Mouse (Mus musculus) midbrain, embryonic 11.5 days (tissue): ENCODE results near the gene Esrp2. TPM values are rescaled to one million over a fixed set of nuclear protein-coding genes. Genes with fewer than 3 reads are reported as not detected.

Source experiments
- ATAC-seq: fragments of 200-750 bp; cut with Nextera tagmentation; 2 replicates; pipeline ENCODE4 v1.8.0; 2017; ENCODE audit warnings: moderate TSS enrichment, moderate library complexity; ENCODE audit not compliant: low FRiP score
- DNase-seq: peaks from one replicate; pipeline ENCODE4 v3.0.0; 2015; ENCODE audit warnings: low spot score; ENCODE audit errors: missing footprints
- H3K27ac ChIP-seq: fragments of 300-500 bp; sonication (generic); 2 replicates; pipeline ENCODE4 v1.5.1; 2014; ENCODE audit warnings: low read depth, low read length
- H3K27me3 ChIP-seq: fragments of 300-500 bp; sonication (generic); 2 replicates; pipeline ENCODE4 v1.6.1; 2014; ENCODE audit warnings: mild to moderate bottlenecking, low read length, moderate library complexity, mixed read lengths; ENCODE audit not compliant: control insufficient read depth, insufficient read depth
- H3K36me3 ChIP-seq: fragments of 300-500 bp; sonication (generic); 2 replicates; pipeline ENCODE4 v1.6.1; 2014; ENCODE audit warnings: mild to moderate bottlenecking, low read length, moderate library complexity, mixed read lengths; ENCODE audit not compliant: control insufficient read depth, insufficient read depth
- H3K4me1 ChIP-seq: fragments of 300-500 bp; sonication (generic); 2 replicates; pipeline ENCODE4 v1.6.1; 2014; ENCODE audit warnings: low read length; ENCODE audit not compliant: control insufficient read depth, insufficient read depth
- H3K4me2 ChIP-seq: fragments of 300-500 bp; sonication (generic); 2 replicates; pipeline ENCODE4 v1.6.1; 2014; ENCODE audit warnings: mild to moderate bottlenecking, moderate library complexity
- H3K4me3 ChIP-seq: fragments of 300-500 bp; sonication (generic); 2 replicates; pipeline ENCODE4 v1.5.1; 2014; ENCODE audit warnings: low read depth, low read length
- H3K9ac ChIP-seq: fragments of 300-500 bp; sonication (generic); 2 replicates; pipeline ENCODE4 v1.6.1; 2014; ENCODE audit warnings: low read length
- H3K9me3 ChIP-seq: fragments of 300-500 bp; sonication (generic); 2 replicates; pipeline ENCODE4 v1.6.1; 2016; ENCODE audit warnings: low read length; ENCODE audit not compliant: control insufficient read depth
- WGBS: fragments of 180-500 bp; shearing (Covaris S2); extraction: QIAGEN DNeasy Blood & Tissue Kit; methylation state at CpG from one replicate; pipeline ENCODE4 v1.1.7; 2014; 5-methylcytosine and 5-hydroxymethylcytosine counted together
- polyA plus RNA-seq: library from polyadenylated mRNA; unstranded; fragments of >200 nt; fragmentation: Nextera tagmentation; extraction: Ambion mirVana; gene quantifications from 2 replicates; pipeline ENCODE4 v1.2.1, GENCODE M21; 2014

Esrp2 gene
- polyA plus RNA-seq, 1 experiment from 2014 or later: 0.89 TPM

DNA sequence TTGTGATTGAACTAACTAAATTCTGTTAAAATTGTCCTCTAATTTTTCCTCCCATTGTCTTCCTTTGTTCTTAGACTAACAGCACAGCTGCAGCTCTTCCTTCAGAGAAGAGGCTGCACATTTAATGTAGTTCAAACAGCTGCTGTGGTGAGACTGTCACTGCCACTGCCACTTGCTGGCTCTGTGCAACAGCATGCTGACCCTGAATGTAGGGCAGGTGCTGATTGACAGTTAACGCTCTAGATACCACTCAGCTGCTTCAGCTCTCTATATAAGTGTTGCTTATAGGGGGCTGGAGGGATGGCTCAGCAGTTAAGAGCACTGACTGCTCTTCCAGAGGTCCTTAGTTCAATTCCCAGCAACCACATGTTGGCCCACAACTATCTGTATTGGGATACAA, 24.3 kb downstream of the Esrp2 start:
- Histone ChIP-seq H3K27me3 (no peaks in the 10 kb centered on the region), H3K27ac (no peak overlapping the region), H3K36me3 (peaks cover 9% of the 10 kb centered on the region), H3K4me3 (no peak overlapping the region), H3K9ac (no peak overlapping the region), H3K4me2 (no peak overlapping the region), H3K9me3 (no peaks in the 10 kb centered on the region), H3K4me1 (no peaks in the 10 kb centered on the region)
- no peak for DNase-seq
- ATAC-seq: no peak
- WGBS: 96% methylated on average over 1 of the region's 1 CpGs

DNA sequence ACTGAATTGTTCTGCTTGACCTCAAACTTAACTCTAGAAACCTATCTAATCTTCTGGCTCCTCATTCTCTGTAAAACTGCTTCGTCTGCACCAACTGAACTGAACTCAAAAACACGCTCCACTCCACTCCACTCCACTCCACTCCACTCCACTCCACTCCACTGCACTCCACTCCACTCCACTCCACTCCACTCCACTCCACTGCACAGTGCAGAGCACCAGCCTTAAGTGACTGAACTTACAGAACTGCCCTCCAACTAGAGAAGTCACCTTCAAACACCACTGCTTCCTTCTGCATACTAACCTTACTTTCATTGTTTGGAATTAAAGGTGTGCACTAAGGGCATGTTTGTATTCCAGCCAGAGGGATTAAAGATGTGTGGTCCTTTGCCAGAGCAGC, 24.7 kb downstream of the Esrp2 start:
- Histone ChIP-seq H3K36me3 (peaks cover 9% of the 10 kb centered on the region), H3K27me3 (no peaks in the 10 kb centered on the region), H3K4me2 (no peak overlapping the region), H3K27ac (no peak overlapping the region), H3K9ac (no peak overlapping the region), H3K4me3 (no peak overlapping the region), H3K9me3 (no peaks in the 10 kb centered on the region), H3K4me1 (no peaks in the 10 kb centered on the region)
- no peak for DNase-seq
- 91% methylated on average over 2 of the region's 2 CpGs for WGBS
- no peak for ATAC-seq

DNA sequence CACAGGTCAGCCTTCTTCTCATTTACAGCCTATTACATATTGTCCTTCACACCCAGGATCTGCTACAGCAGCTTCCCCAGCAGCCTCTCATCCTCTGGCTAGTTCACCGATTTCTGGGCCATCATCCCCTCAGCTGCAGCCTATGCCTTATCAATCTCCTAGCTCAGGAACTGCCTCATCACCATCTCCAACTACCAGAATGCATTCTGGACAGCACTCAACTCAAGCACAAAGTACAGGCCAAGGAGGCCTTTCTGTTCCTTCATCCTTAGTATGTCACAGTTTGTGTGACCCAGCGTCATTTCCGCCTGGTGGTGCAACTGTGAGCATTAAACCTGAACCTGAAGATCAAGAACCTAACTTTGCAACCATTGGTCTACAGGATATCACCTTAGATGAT, 28.0 kb downstream of the Esrp2 start:
- DNase-seq: no peak
- H3K27ac ChIP-seq: no peak overlapping the region
- H3K4me1 ChIP-seq: no peaks in the 10 kb centered on the region
- H3K9me3 ChIP-seq: no peaks in the 10 kb centered on the region
- H3K4me3 ChIP-seq: no peak overlapping the region
- no peak for ATAC-seq
- H3K9ac ChIP-seq: no peak overlapping the region
- 96% methylated on average over 3 of the region's 3 CpGs for WGBS
- peaks cover 8% of the 10 kb centered on the region for H3K36me3 ChIP-seq
- H3K27me3 ChIP-seq: no peaks in the 10 kb centered on the region
- no peak overlapping the region for H3K4me2 ChIP-seq

DNA sequence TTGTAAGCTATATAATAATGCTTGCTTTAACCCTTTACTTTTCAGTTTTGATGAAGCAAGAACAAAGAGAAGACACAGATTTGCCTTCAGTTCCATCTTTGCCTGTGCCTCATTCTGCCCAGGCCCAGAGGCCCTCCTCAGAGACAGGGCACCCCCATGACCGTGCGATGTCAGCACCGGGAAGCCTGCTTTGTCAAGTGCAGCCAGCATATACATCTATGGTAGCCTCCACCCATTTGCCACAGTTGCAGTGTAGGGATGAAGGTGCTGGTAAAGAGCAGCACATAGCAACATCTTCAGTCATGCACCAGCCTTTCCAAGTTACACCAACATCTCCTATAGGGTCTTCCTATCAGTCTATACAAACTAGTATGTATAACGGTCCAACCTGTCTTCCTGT, 28.7 kb downstream of the Esrp2 start:
- H3K9me3 ChIP-seq: no peaks in the 10 kb centered on the region
- H3K36me3 ChIP-seq: peaks cover 8% of the 10 kb centered on the region
- H3K4me2 ChIP-seq: no peak overlapping the region
- whole genome bisulfite sequencing: 96% methylated on average over 4 of the region's 4 CpGs
- H3K9ac ChIP-seq: no peak overlapping the region
- no peak overlapping the region for H3K27ac ChIP-seq
- ATAC-seq (no peak), DNase-seq (no peak)
- H3K4me3 ChIP-seq: no peak overlapping the region
- no peaks in the 10 kb centered on the region for H3K27me3 ChIP-seq
- H3K4me1 ChIP-seq: no peaks in the 10 kb centered on the region

DNA sequence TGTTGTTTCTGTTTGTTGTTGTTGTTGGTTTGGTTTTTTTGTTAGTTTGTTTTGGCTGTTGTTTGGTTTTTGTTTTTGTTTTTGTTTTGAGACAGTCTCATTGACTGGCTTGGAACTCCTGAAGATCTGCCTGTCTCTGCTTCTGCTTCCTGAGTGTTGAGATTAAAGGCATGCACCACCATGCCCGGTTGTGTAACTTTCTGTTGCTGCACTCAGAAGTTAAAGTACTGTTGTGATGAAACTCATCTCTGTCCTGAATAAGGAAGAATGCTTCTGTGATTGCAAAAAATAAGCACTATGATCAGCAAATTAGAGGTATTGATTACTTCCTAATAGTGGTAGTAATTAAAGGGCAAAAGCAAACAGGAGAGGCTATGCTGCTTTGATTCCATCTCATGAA, 30.6 kb downstream of the Esrp2 start:
- H3K27ac ChIP-seq: no peak overlapping the region
- no peaks in the 10 kb centered on the region for H3K9me3 ChIP-seq
- no peak overlapping the region for H3K4me2 ChIP-seq
- peaks cover 8% of the 10 kb centered on the region for H3K36me3 ChIP-seq
- ATAC-seq (no peak), DNase-seq (no peak)
- H3K4me1 ChIP-seq: no peaks in the 10 kb centered on the region
- WGBS: 77% methylated on average over 1 of the region's 1 CpGs
- no peaks in the 10 kb centered on the region for H3K27me3 ChIP-seq
- no peak overlapping the region for H3K4me3 ChIP-seq
- no peak overlapping the region for H3K9ac ChIP-seq

DNA sequence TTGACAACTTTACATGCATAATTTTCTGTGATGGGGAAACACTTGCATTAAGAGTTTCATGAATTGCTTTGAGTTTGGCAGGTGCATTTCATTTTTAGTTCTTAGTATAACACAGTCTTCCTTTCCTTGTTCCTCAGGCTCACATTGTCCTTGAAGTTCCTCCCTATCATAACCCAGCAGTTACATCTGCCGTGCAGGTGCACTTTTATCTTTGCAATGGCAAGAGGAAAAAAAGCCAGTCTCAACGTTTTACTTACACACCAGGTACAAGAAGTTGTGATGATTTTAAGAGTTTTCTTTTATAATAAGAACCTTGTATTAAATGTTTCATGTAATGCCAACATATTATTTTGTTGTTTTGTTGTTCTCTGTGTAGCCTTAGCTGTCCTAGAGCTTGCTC, 32.9 kb downstream of the Esrp2 start:
- H3K27ac ChIP-seq: no peak overlapping the region
- no peak overlapping the region for H3K4me2 ChIP-seq
- no peaks in the 10 kb centered on the region for H3K27me3 ChIP-seq
- ATAC-seq (no peak), DNase-seq (no peak)
- WGBS: 89% methylated on average over 2 of the region's 2 CpGs
- H3K4me1 ChIP-seq: no peaks in the 10 kb centered on the region
- no peaks in the 10 kb centered on the region for H3K9me3 ChIP-seq
- no peak overlapping the region for H3K4me3 ChIP-seq
- H3K9ac ChIP-seq: no peak overlapping the region
- H3K36me3 ChIP-seq: peaks cover 10% of the 10 kb centered on the region

DNA sequence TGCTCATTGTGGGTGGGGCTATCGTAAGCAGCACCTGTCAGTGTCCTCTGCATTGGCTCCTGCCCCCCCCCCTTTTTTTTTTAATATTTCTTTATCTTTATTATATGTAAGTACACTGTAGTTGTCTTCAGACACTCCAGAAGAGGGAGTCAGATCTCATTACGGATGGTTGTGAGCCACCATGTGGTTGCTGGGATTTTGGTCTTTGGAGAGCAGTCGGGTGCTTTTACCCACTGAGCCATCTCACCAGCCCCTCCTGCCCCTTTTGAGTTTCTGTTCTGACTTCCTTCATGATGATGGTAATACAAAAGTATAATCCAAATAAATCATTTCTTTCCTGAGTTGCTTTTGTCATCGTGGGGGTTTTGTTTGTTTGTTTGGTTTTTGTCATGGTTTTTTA, 34.5 kb downstream of the Esrp2 start:
- no peak overlapping the region for H3K4me3 ChIP-seq
- peaks cover 6% of the 10 kb centered on the region for H3K36me3 ChIP-seq
- H3K9me3 ChIP-seq: no peaks in the 10 kb centered on the region
- no peaks in the 10 kb centered on the region for H3K27me3 ChIP-seq
- H3K9ac ChIP-seq: no peak overlapping the region
- H3K27ac ChIP-seq: no peak overlapping the region
- DNase-seq (no peak), ATAC-seq (no peak)
- H3K4me1 ChIP-seq: no peaks in the 10 kb centered on the region
- WGBS: 93% methylated on average over 4 of the region's 4 CpGs
- no peak overlapping the region for H3K4me2 ChIP-seq

Other genes starting within 250 kb of the Esrp2 start
- gene Nrn1l, start 243.4 kb downstream of the Esrp2 start, polyA plus RNA-seq: 0.29 and 0.40 TPM in 2 replicates
- gene Pskh1, start 236.5 kb downstream of the Esrp2 start, polyA plus RNA-seq: 11.2 and 13.6 TPM in 2 replicates
- gene Ctrl, start 203.1 kb downstream of the Esrp2 start, polyA plus RNA-seq: 0.61 and 1.9 TPM in 2 replicates
- 22.5 and 26.9 TPM in 2 replicates for gene Psmb10, start 198.5 kb downstream of the Esrp2 start, polyA plus RNA-seq
- 0.23 and 0.28 TPM in 2 replicates for gene Lcat, start 193.6 kb downstream of the Esrp2 start, polyA plus RNA-seq
- gene Slc12a4, start 170.9 kb downstream of the Esrp2 start, polyA plus RNA-seq: 7.2 and 7.8 TPM in 2 replicates
- gene Dpep3, start 157.5 kb downstream of the Esrp2 start, polyA plus RNA-seq: not detected in 2 replicates
- 14.4 and 16.4 TPM in 2 replicates for gene Dus2, start 145.6 kb downstream of the Esrp2 start, polyA plus RNA-seq
- gene Dpep2nb, start 131.0 kb downstream of the Esrp2 start, polyA plus RNA-seq: 0.28 TPM in 1 of 2 replicates, not detected in the other
- gene Ddx28, start 125.1 kb downstream of the Esrp2 start, polyA plus RNA-seq: 21.8 and 23.4 TPM in 2 replicates
- 3.9 and 4.0 TPM in 2 replicates for gene Nfatc3, start 78.1 kb downstream of the Esrp2 start, polyA plus RNA-seq
- 6.4 and 6.9 TPM in 2 replicates for gene Pla2g15, start 13.4 kb upstream of the Esrp2 start, polyA plus RNA-seq
- 88.3 and 89.4 TPM in 2 replicates for gene Slc7a6, start 31.9 kb upstream of the Esrp2 start, polyA plus RNA-seq
- 41.5 and 42.2 TPM in 2 replicates for gene Slc7a6os, start 74.0 kb upstream of the Esrp2 start, polyA plus RNA-seq
- 59.5 and 61.7 TPM in 2 replicates for gene Prmt7, start 74.0 kb upstream of the Esrp2 start, polyA plus RNA-seq
- 9.3 and 10.3 TPM in 2 replicates for gene Smpd3, start 201.0 kb upstream of the Esrp2 start, polyA plus RNA-seq